Mouse (Mus musculus): ENCODE data around the gene P2ry13. TPM values are rescaled to one million over a fixed set of nuclear protein-coding genes. Genes with fewer than 3 reads are reported as not detected.

Gene P2ry13
- total RNA-seq (2012; rRNA removed): 0.08 and 0.38 TPM in 2 replicates
- total RNA-seq (2014; rRNA removed): 1.2 and 1.3 TPM in 2 replicates
- polyA plus RNA-seq (2012; ENCODE audit: insufficient read length, low read depth): 1.1 and 1.2 TPM in 2 replicates

GRCm38 (mm10) chr3:59210727-59211126, at the start of gene P2ry13:
TSS of gene P2ry13 (minus strand) at chr3:59210882.
- H3K4me1 ChIP-seq (ENCODE audit: control insufficient read depth in 1 of 2, insufficient read depth in 2 of 2): peaks cover 5 to 54% of the 10 kb centered on the region in 2 experiments; a peak in 3 of 4 replicates
- peak within 1 kb of the TSS; percentile 60 for H3K4me2 ChIP-seq (ENCODE audit: insufficient read depth, low read depth, poor library complexity, severe bottlenecking)
- in situ Hi-C loops (cut with MboI; ENCODE audit: low pct_ligation_motif_present, low pct_unique_long_range_greater_than_20kb, low sequenced_read_pairs): no loop called here
- peak within 1 kb of the TSS; percentile 25 for H3K9ac ChIP-seq (ENCODE audit: insufficient read depth, low read depth)
- H3K9me3 ChIP-seq (replicated peaks; ENCODE audit: low read length): no peaks in the 10 kb centered on the region
- H3K27me3 ChIP-seq (replicated peaks): no peaks in the 10 kb centered on the region
- H3K4me3 ChIP-seq (replicated peaks in 1 of 3; ENCODE audit: low read depth in 2 of 3, low read length in 2 of 3, poor library complexity in 1 of 3): peak within 1 kb of the TSS in 2 of 3 experiments; percentile 19 to 26
- peak within 1 kb of the TSS; percentile 16; the same call in 1 of the 2 replicates for H3K27ac ChIP-seq (ENCODE audit: insufficient read depth, low read depth)
- H3K79me2 ChIP-seq (replicated peaks; ENCODE audit: control insufficient read depth, extremely low read depth, insufficient read depth, poor library complexity, severe bottlenecking): no peaks in the 10 kb centered on the region
- no peaks in the 10 kb centered on the region for H3K36me3 ChIP-seq (replicated peaks in 1 of 2; ENCODE audit: control insufficient read depth in 1 of 2, insufficient read depth in 1 of 2, low read length in 1 of 2)
- TF ChIP-seq SMC3 (IDR thresholded peaks at IDR 0.05; ENCODE audit: low read depth, low read length) (no peak), GABPA (IDR thresholded peaks at IDR 0.05; ENCODE audit: insufficient replicate concordance, low read depth, low read length) (no peak), TBP (conservative IDR thresholded peaks at IDR 0.05; ENCODE audit: low read depth, low read length) (0 out of 2 replicates have a peak, but pooled peaks have one; percentile 20), MYC (IDR thresholded peaks at IDR 0.05; ENCODE audit: low read depth, low read length) (0 out of 2 replicates have a peak, but pooled peaks have one; percentile 15), ETS1 (conservative IDR thresholded peaks at IDR 0.05; ENCODE audit: low read depth, low read length) (peak; percentile 38; the same call in 1 of the 2 replicates), EP300 (IDR thresholded peaks at IDR 0.05; ENCODE audit: low read length) (no peak), MEF2A (IDR thresholded peaks at IDR 0.05; ENCODE audit: borderline replicate concordance, low read depth, low read length) (0 out of 2 replicates have a peak, but pooled peaks have one; percentile 31)
- dilution Hi-C loops (cut with MboI; ENCODE audit: extremely low pct_ligation_motif_present, extremely low pct_unique_long_range_greater_than_20kb, low sequenced_read_pairs): no loop called here
- DNase-seq (ENCODE audit: extremely low read depth): peak; percentile 51

- Histone ChIP-seq H3K9me3 (replicated peaks; ENCODE audit: low read length) (no peaks in the 10 kb centered on the region), H3K27ac (ENCODE audit: insufficient read depth, low read depth) (no peak overlapping the region), H3K4me3 (replicated peaks in 1 of 3; ENCODE audit: low read depth in 2 of 3, low read length in 2 of 3, poor library complexity in 1 of 3) (no peak overlapping the region), H3K27me3 (replicated peaks) (no peaks in the 10 kb centered on the region), H3K4me2 (ENCODE audit: insufficient read depth, low read depth, poor library complexity, severe bottlenecking) (peak overlapping the region; percentile 65), H3K4me1 (ENCODE audit: control insufficient read depth in 1 of 2, insufficient read depth in 2 of 2) (peaks cover 11 to 56% of the 10 kb centered on the region in 2 experiments), H3K36me3 (replicated peaks in 1 of 2; ENCODE audit: control insufficient read depth in 1 of 2, insufficient read depth in 1 of 2, low read length in 1 of 2) (peaks cover 0 to 2% of the 10 kb centered on the region in 2 experiments), H3K9ac (ENCODE audit: insufficient read depth, low read depth) (no peak overlapping the region), H3K79me2 (replicated peaks; ENCODE audit: control insufficient read depth, extremely low read depth, insufficient read depth, poor library complexity, severe bottlenecking) (no peaks in the 10 kb centered on the region)
- TF ChIP-seq EP300 (IDR thresholded peaks at IDR 0.05; ENCODE audit: low read length) (peak; percentile 20; the same call in 1 of the 2 replicates), POLR2A (IDR thresholded peaks at IDR 0.05; ENCODE audit: low read depth, low read length) (no peak), TCF12 (IDR thresholded peaks at IDR 0.05; ENCODE audit: low read depth, low read length) (peak; percentile 54; the same call in 1 of the 2 replicates), MAX (IDR thresholded peaks at IDR 0.05; ENCODE audit: low read length) (no peak), MAZ (IDR thresholded peaks at IDR 0.05; ENCODE audit: low read depth, low read length) (0 out of 2 replicates have a peak, but pooled peaks have one; percentile 18), CHD1 (IDR thresholded peaks at IDR 0.05; ENCODE audit: low read depth, low read length) (0 out of 2 replicates have a peak, but pooled peaks have one; percentile 80)
- dilution Hi-C loops (cut with MboI; ENCODE audit: extremely low pct_ligation_motif_present, extremely low pct_unique_long_range_greater_than_20kb, low sequenced_read_pairs) (no loop called here), in situ Hi-C loops (cut with MboI; ENCODE audit: low pct_ligation_motif_present, low pct_unique_long_range_greater_than_20kb, low sequenced_read_pairs) (no loop called here)
- DNase-seq (ENCODE audit: extremely low read depth): peak; percentile 52
Measured at GRCm38 (mm10) chr3:59257740-59258664, 47.3 kb upstream of the P2ry13 start.

All from CH12.LX (cell line).